Mouse (Mus musculus): ENCODE results near the gene Antxr2. TPM values are rescaled to one million over a fixed set of nuclear protein-coding genes. Genes with fewer than 3 reads are reported as not detected.

The Antxr2 gene
- total and polyA plus RNA-seq, 2 experiments from 2014 or later, result 1.1 to 4.4 TPM

GRCm38 (mm10) chr5:97953241-97953920 lies 77.5 kb downstream of the Antxr2 start:
- H3K9ac ChIP-seq (replicated peaks; ENCODE audit: low read length, poor library complexity, severe bottlenecking), result no peak overlapping the region
- 61% methylated on average over 11 of the region's 11 CpGs for WGBS
- H3K27me3 ChIP-seq (ENCODE audit: insufficient read depth, low read length), result no peaks in the 10 kb centered on the region
- DNase-seq (ENCODE audit: low spot score) (peak; percentile 12), ATAC-seq (ENCODE audit: low FRiP score) (no peak)
- no peak overlapping the region for H3K4me2 ChIP-seq (ENCODE audit: low read depth, low read length, poor library complexity, severe bottlenecking)
- H3K9me3 ChIP-seq (ENCODE audit: low read length), result no peaks in the 10 kb centered on the region
- H3K4me1 ChIP-seq (ENCODE audit: insufficient read depth, low read length), result no peaks in the 10 kb centered on the region
- H3K36me3 ChIP-seq (ENCODE audit: insufficient read depth, low read length), result no peaks in the 10 kb centered on the region
- H3K27ac ChIP-seq (ENCODE audit: low read depth, low read length), result no peak overlapping the region
- TF ChIP-seq CTCF (IDR thresholded peaks at IDR 0.05), result no peak
- no peak overlapping the region for H3K4me3 ChIP-seq (ENCODE audit: low read depth, low read length)

- DNase-seq (ENCODE audit: low spot score) (no peak), ATAC-seq (ENCODE audit: low FRiP score) (no peak)
- Histone ChIP-seq H3K4me3 (ENCODE audit: low read depth, low read length) (no peak overlapping the region), H3K36me3 (ENCODE audit: insufficient read depth, low read length) (no peaks in the 10 kb centered on the region), H3K4me2 (ENCODE audit: low read depth, low read length, poor library complexity, severe bottlenecking) (no peak overlapping the region), H3K27ac (ENCODE audit: low read depth, low read length) (no peak overlapping the region), H3K9me3 (ENCODE audit: low read length) (no peaks in the 10 kb centered on the region), H3K4me1 (ENCODE audit: insufficient read depth, low read length) (no peaks in the 10 kb centered on the region), H3K27me3 (ENCODE audit: insufficient read depth, low read length) (no peaks in the 10 kb centered on the region), H3K9ac (replicated peaks; ENCODE audit: low read length, poor library complexity, severe bottlenecking) (no peak overlapping the region)
- 89% methylated on average over 3 of the region's 3 CpGs for WGBS
- no peak for TF ChIP-seq CTCF (IDR thresholded peaks at IDR 0.05)
Measured at GRCm38 (mm10) chr5:97947261-97947660, 83.6 kb downstream of the Antxr2 start.

GRCm38 (mm10) chr5:97946236-97946635 lies 84.6 kb downstream of the Antxr2 start:
- DNase-seq (ENCODE audit: low spot score) (no peak), ATAC-seq (ENCODE audit: low FRiP score) (no peak)
- WGBS, result 96% methylated on average over 4 of the region's 4 CpGs

GRCm38 (mm10) chr5:97935140-97936129 lies 95.4 kb downstream of the Antxr2 start:
- Histone ChIP-seq H3K9ac (replicated peaks; ENCODE audit: low read length, poor library complexity, severe bottlenecking) (peak overlapping the region; percentile 56), H3K4me2 (ENCODE audit: low read depth, low read length, poor library complexity, severe bottlenecking) (peak overlapping the region; percentile 98), H3K4me1 (ENCODE audit: insufficient read depth, low read length) (0 out of 2 replicates have a peak, but pooled peaks cover 5% of the 10 kb centered on the region), H3K4me3 (ENCODE audit: low read depth, low read length) (peak overlapping the region; percentile 67), H3K27ac (ENCODE audit: low read depth, low read length) (no peak overlapping the region), H3K27me3 (ENCODE audit: insufficient read depth, low read length) (0 out of 2 replicates have a peak, but pooled peaks cover 4% of the 10 kb centered on the region), H3K36me3 (ENCODE audit: insufficient read depth, low read length) (no peaks in the 10 kb centered on the region), H3K9me3 (ENCODE audit: low read length) (no peaks in the 10 kb centered on the region)
- ATAC-seq (ENCODE audit: low FRiP score) (peak; percentile 69), DNase-seq (ENCODE audit: low spot score) (peak; percentile 50)
- peak; percentile 56 for TF ChIP-seq CTCF (IDR thresholded peaks at IDR 0.05)
- 2% methylated on average over 52 of the region's 56 CpGs for WGBS

More at GRCm38 (mm10) chr5:97946236-97946635, 84.6 kb downstream of the Antxr2 start:
- Histone ChIP-seq H3K27me3 (ENCODE audit: insufficient read depth, low read length) (no peaks in the 10 kb centered on the region), H3K9me3 (ENCODE audit: low read length) (no peaks in the 10 kb centered on the region), H3K9ac (replicated peaks; ENCODE audit: low read length, poor library complexity, severe bottlenecking) (no peak overlapping the region), H3K4me3 (ENCODE audit: low read depth, low read length) (no peak overlapping the region), H3K27ac (ENCODE audit: low read depth, low read length) (no peak overlapping the region), H3K4me2 (ENCODE audit: low read depth, low read length, poor library complexity, severe bottlenecking) (no peak overlapping the region), H3K36me3 (ENCODE audit: insufficient read depth, low read length) (no peaks in the 10 kb centered on the region), H3K4me1 (ENCODE audit: insufficient read depth, low read length) (no peaks in the 10 kb centered on the region)
- no peak for TF ChIP-seq CTCF (IDR thresholded peaks at IDR 0.05)

GRCm38 (mm10) chr5:97917654-97918053 lies 113.2 kb downstream of the Antxr2 start:
- TF ChIP-seq CTCF (IDR thresholded peaks at IDR 0.05), result no peak
- H3K4me2 ChIP-seq (ENCODE audit: low read depth, low read length, poor library complexity, severe bottlenecking), result no peak overlapping the region
- no peaks in the 10 kb centered on the region for H3K36me3 ChIP-seq (ENCODE audit: insufficient read depth, low read length)
- ATAC-seq (ENCODE audit: low FRiP score) (no peak), DNase-seq (ENCODE audit: low spot score) (no peak)
- H3K9me3 ChIP-seq (ENCODE audit: low read length), result no peaks in the 10 kb centered on the region
- no peaks in the 10 kb centered on the region for H3K4me1 ChIP-seq (ENCODE audit: insufficient read depth, low read length)
- H3K27ac ChIP-seq (ENCODE audit: low read depth, low read length), result no peak overlapping the region
- H3K9ac ChIP-seq (replicated peaks; ENCODE audit: low read length, poor library complexity, severe bottlenecking), result no peak overlapping the region
- no peak overlapping the region for H3K4me3 ChIP-seq (ENCODE audit: low read depth, low read length)
- 77% methylated on average over 11 of the region's 11 CpGs for WGBS
- no peaks in the 10 kb centered on the region for H3K27me3 ChIP-seq (ENCODE audit: insufficient read depth, low read length)
